Mouse (Mus musculus) small intestine, adult 2 months (tissue): ENCODE results near the gene Nkain2.

Experiments used
- CTCF ChIP-seq: fragments of 200-500 bp; IDR thresholded peaks from 2 replicates; pipeline ENCODE4 v1.5.1; 2012; ENCODE audit warnings: low read depth, mild to moderate bottlenecking, control low read depth, inconsistent platforms, low read length, moderate library complexity, mixed read lengths; ENCODE audit not compliant: insufficient replicate concordance, insufficient read length; ENCODE audit errors: extremely low read depth
- POLR2A ChIP-seq: fragments of 200-500 bp; IDR thresholded peaks from 2 replicates; pipeline ENCODE4 v1.6.1; 2012; ENCODE audit warnings: low read depth, mild to moderate bottlenecking, control low read depth, inconsistent platforms, low read length, moderate library complexity

- TF ChIP-seq POLR2A (no peak), CTCF (no peak)
Observed at GRCm38 (mm10) chr10:31978387-31978786, 911.9 kb downstream of the Nkain2 start.
